Mouse (Mus musculus) forebrain, embryonic 13.5 days (tissue): ENCODE measurements at regions not wholly inside any gene's neighbourhood (a gene's known extent, or its start where the extent isn't known, plus 50 kb on each side); places are given as distances from the start of the nearest gene placed in this dataset.

Experiments used
- ATAC-seq: fragments of 200-750 bp; cut with Nextera tagmentation; 2 replicates; pipeline ENCODE4 v1.8.0; 2017
- H3K27ac ChIP-seq: fragments of 300-500 bp; sonication (generic); 2 replicates; pipeline ENCODE4 v1.5.1; 2015; ENCODE audit warnings: inconsistent platforms, mild to moderate bottlenecking, moderate library complexity
- H3K27me3 ChIP-seq: fragments of 300-500 bp; sonication (generic); 2 replicates; pipeline ENCODE4 v1.6.1; 2015; ENCODE audit warnings: mild to moderate bottlenecking, inconsistent platforms
- H3K36me3 ChIP-seq: fragments of 300-500 bp; sonication (generic); 2 replicates; pipeline ENCODE4 v1.6.1; 2015; ENCODE audit warnings: mild to moderate bottlenecking, inconsistent platforms; ENCODE audit not compliant: poor library complexity, severe bottlenecking
- H3K4me1 ChIP-seq: fragments of 300-500 bp; sonication (generic); 2 replicates; pipeline ENCODE4 v1.6.1; 2015; ENCODE audit warnings: inconsistent platforms
- H3K4me2 ChIP-seq: fragments of 300-500 bp; sonication (generic); 2 replicates; pipeline ENCODE4 v1.6.1; 2015; ENCODE audit warnings: inconsistent platforms, mild to moderate bottlenecking, moderate library complexity
- H3K4me3 ChIP-seq: fragments of 300-500 bp; sonication (generic); 2 replicates; pipeline ENCODE4 v1.5.1; 2015; ENCODE audit warnings: mild to moderate bottlenecking, inconsistent platforms
- H3K9ac ChIP-seq: fragments of 300-500 bp; sonication (generic); 2 replicates; pipeline ENCODE4 v1.6.1; 2015; ENCODE audit warnings: mild to moderate bottlenecking, inconsistent platforms
- H3K9me3 ChIP-seq: fragments of 300-500 bp; sonication (generic); replicated peaks from 2 replicates; pipeline ENCODE4 v1.6.1; 2016; ENCODE audit warnings: inconsistent platforms
- WGBS: fragments of 180-500 bp; shearing (Covaris S2); methylation state at CpG from one replicate; pipeline ENCODE4 v1.1.7; 2015; 5-methylcytosine and 5-hydroxymethylcytosine counted together

DNA sequence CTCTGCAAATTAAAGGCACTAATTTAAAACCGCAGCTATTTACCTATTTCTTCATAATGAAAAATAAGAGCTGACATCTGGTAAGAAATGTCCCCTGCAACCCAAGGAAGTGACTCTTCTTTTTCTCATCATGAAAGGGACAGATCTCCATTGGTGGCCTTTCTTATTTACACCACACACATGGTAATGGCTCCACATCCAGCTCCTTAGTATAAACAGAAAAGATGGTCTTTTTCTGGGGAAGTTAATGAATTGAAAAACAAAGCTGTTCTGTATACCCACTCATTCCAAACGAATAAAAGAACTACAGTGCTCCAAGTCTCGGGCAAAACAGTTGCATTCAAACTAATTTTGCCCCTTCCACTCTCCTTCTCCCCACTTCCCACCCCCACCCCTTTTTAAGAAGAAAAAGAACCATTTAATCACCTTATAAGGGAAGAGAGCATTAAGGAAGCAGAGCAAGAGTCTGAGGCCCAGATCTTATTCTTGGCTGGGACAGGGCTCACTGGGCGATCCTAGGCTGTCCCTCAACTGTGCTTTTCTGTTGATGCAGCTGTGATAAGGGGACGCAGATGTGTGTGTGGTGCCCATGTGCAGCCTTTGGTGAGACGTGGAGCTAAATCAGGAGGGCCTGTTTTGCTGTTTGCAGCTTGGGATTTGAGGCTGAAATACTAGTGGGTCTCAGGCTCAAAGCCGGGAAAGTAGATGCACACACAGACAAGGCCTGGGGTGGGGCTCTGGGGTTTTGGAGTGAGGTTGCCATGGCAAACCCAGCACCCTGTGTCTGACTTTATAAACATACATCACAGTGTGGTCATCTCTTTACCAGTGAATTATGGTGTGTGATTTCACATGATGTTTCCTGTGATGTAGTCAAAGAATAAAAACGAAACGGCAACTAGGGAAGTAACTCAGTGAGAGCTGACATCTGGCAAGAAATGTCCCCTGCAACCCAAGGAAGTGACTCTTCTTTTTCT lies 113.6 kb upstream of the Ercc6l2 start:
- WGBS, result 44% methylated on average over 9 of the region's 9 CpGs
- no peak overlapping the region for H3K27ac ChIP-seq

GRCm38 (mm10) chr13:63708567-63708966 lies 106.5 kb upstream of the Ercc6l2 start:
- Histone ChIP-seq H3K9ac (no peak overlapping the region), H3K27me3 (peaks cover 5% of the 10 kb centered on the region; the same call in 1 of the 2 replicates), H3K27ac (no peak overlapping the region), H3K4me1 (no peaks in the 10 kb centered on the region), H3K9me3 (peaks cover 4% of the 10 kb centered on the region; the same call in 1 of the 2 replicates), H3K4me2 (no peak overlapping the region), H3K36me3 (no peaks in the 10 kb centered on the region), H3K4me3 (no peak overlapping the region)
- 84% methylated on average over 2 of the region's 2 CpGs for WGBS
- no peak for ATAC-seq

More for the DNA sequence above, 113.6 kb upstream of the Ercc6l2 start:
- no peaks in the 10 kb centered on the region for H3K9me3 ChIP-seq
- H3K4me3 ChIP-seq, result no peak overlapping the region
- H3K4me2 ChIP-seq, result no peak overlapping the region
- no peaks in the 10 kb centered on the region for H3K36me3 ChIP-seq
- peaks cover 28% of the 10 kb centered on the region; the same call in 1 of the 2 replicates for H3K27me3 ChIP-seq
- no peak for ATAC-seq
- H3K9ac ChIP-seq, result no peak overlapping the region
- peaks cover 4% of the 10 kb centered on the region; the same call in 1 of the 2 replicates for H3K4me1 ChIP-seq

DNA sequence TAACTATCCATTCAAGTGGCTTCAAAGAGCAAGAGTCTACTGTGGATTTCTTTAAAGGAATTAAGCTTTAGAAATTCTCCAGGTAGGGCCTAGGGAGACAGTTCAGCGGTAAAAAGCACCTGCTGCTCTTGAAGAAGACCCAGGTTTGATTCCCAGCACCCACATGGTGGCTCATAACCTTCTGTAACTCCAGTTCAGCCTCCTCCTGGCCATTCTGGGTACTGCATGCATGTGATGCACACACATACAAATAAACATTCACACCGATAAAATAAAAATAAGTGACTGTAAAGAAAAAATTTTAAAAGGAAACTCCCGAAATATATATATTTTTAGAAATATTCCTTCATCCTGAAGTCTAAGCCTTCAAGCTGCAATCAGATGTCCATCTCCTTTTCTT lies 101.9 kb upstream of the Ercc6l2 start:
- no peak overlapping the region for H3K27ac ChIP-seq
- H3K27me3 ChIP-seq, result 0 out of 2 replicates have a peak, but pooled peaks cover 5% of the 10 kb centered on the region
- no peak overlapping the region for H3K4me3 ChIP-seq
- no peak overlapping the region for H3K4me2 ChIP-seq
- ATAC-seq, result no peak
- H3K4me1 ChIP-seq, result no peaks in the 10 kb centered on the region
- WGBS, result 94% methylated on average over 3 of the region's 3 CpGs
- H3K9ac ChIP-seq, result no peak overlapping the region
- peaks cover 4% of the 10 kb centered on the region; the same call in 1 of the 2 replicates for H3K9me3 ChIP-seq
- no peaks in the 10 kb centered on the region for H3K36me3 ChIP-seq

DNA sequence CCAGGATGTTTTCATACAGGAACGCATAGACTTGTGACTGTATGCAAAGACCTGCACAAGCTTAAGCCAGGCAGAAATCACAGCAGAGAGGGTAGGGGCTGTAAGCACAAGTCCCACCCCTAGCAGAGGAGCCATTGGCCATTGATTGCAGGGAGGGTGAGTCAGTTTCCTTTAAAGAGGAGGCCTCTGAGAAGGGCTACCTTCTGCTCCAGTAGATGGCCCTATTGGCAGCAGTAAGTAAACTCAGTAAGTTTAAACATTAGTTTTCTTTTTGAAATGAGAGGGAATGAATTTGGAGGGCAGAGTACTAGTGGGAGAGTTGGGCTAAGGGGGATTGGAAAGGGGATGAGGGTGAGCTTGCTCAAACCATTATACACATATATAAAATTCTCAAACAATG lies 98.5 kb upstream of the Ercc6l2 start:
- peaks cover 10% of the 10 kb centered on the region for H3K4me1 ChIP-seq
- H3K27ac ChIP-seq, result no peak overlapping the region
- no peak for ATAC-seq
- H3K4me3 ChIP-seq, result no peak overlapping the region
- H3K9me3 ChIP-seq, result peaks cover 4% of the 10 kb centered on the region; the same call in 1 of the 2 replicates
- H3K36me3 ChIP-seq, result no peaks in the 10 kb centered on the region
- H3K4me2 ChIP-seq, result no peak overlapping the region
- no peak overlapping the region for H3K9ac ChIP-seq
- H3K27me3 ChIP-seq, result peaks cover 12% of the 10 kb centered on the region; the same call in 1 of the 2 replicates
- 94% methylated on average over 1 of the region's 1 CpGs for WGBS

GRCm38 (mm10) chr13:63717249-63717648 lies 97.8 kb upstream of the Ercc6l2 start:
- 84% methylated on average over 3 of the region's 3 CpGs for WGBS
- H3K4me3 ChIP-seq, result no peak overlapping the region
- H3K27ac ChIP-seq, result no peak overlapping the region
- ATAC-seq, result no peak
- peaks cover 14% of the 10 kb centered on the region; the same call in 1 of the 2 replicates for H3K27me3 ChIP-seq
- peaks cover 10% of the 10 kb centered on the region for H3K4me1 ChIP-seq
- H3K4me2 ChIP-seq, result no peak overlapping the region
- H3K9me3 ChIP-seq, result peaks cover 4% of the 10 kb centered on the region; the same call in 1 of the 2 replicates
- no peaks in the 10 kb centered on the region for H3K36me3 ChIP-seq
- H3K9ac ChIP-seq, result no peak overlapping the region

GRCm38 (mm10) chr13:63718782-63719181 lies 96.3 kb upstream of the Ercc6l2 start:
- H3K4me2 ChIP-seq, result no peak overlapping the region
- H3K27ac ChIP-seq, result no peak overlapping the region
- H3K27me3 ChIP-seq, result peaks cover 14% of the 10 kb centered on the region; the same call in 1 of the 2 replicates
- 69% methylated on average over 2 of the region's 2 CpGs for WGBS
- peaks cover 10% of the 10 kb centered on the region for H3K4me1 ChIP-seq
- H3K9me3 ChIP-seq, result no peaks in the 10 kb centered on the region
- H3K9ac ChIP-seq, result no peak overlapping the region
- no peak for ATAC-seq
- no peak overlapping the region for H3K4me3 ChIP-seq
- H3K36me3 ChIP-seq, result no peaks in the 10 kb centered on the region

GRCm38 (mm10) chr13:63719351-63720207 lies 95.5 kb upstream of the Ercc6l2 start:
- Histone ChIP-seq H3K27ac (no peak overlapping the region), H3K9ac (no peak overlapping the region), H3K4me3 (no peak overlapping the region), H3K4me1 (peaks cover 14% of the 10 kb centered on the region), H3K36me3 (no peaks in the 10 kb centered on the region), H3K9me3 (no peaks in the 10 kb centered on the region; the same call in 1 of the 2 replicates), H3K4me2 (no peak overlapping the region), H3K27me3 (peaks cover 14% of the 10 kb centered on the region; the same call in 1 of the 2 replicates)
- ATAC-seq, result peak; percentile 27; the same call in 1 of the 2 replicates
- 34% methylated on average over 8 of the region's 8 CpGs for WGBS

GRCm38 (mm10) chr13:63720610-63721009 lies 94.4 kb upstream of the Ercc6l2 start:
- Histone ChIP-seq H3K9me3 (no peaks in the 10 kb centered on the region; the same call in 1 of the 2 replicates), H3K9ac (no peak overlapping the region), H3K4me3 (no peak overlapping the region), H3K27me3 (peaks cover 14% of the 10 kb centered on the region; the same call in 1 of the 2 replicates), H3K4me1 (peaks cover 14% of the 10 kb centered on the region), H3K36me3 (no peaks in the 10 kb centered on the region), H3K27ac (no peak overlapping the region), H3K4me2 (no peak overlapping the region)
- no peak for ATAC-seq
- WGBS, result 68% methylated on average over 3 of the region's 3 CpGs

DNA sequence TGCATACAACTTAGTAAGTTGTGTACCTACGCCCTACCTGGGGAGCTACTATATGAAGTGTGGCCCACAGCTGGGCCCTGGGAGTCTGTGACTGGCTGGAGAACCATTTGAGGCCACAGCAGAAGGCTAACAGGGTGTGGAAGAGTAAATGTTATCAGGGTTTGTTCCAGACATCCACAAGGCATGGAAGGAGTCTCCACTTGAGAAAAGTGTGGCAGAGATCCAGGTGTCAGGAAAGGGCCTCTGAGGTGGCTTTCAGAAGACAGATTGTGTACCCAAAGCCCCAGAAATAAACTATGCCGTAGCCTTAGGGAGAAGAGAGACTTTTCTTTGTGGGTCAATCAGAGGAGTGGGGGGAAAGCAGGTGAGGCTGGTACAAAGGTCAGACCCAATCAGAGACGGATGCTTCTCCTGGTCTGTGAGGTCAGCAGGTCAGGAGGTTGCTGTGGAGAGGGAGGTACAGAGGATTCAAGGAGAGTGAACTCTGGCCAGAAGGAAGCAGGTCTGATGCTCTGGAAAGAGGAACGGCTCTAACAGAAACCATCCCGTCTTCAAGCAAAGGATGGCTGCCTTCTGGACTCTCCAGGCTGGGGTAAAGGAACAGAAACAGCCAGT lies 93.9 kb upstream of the Ercc6l2 start:
- no peak overlapping the region for H3K4me2 ChIP-seq
- H3K9ac ChIP-seq, result no peak overlapping the region
- ATAC-seq, result no peak
- WGBS, result 89% methylated on average over 5 of the region's 5 CpGs
- no peak overlapping the region for H3K4me3 ChIP-seq
- no peaks in the 10 kb centered on the region for H3K36me3 ChIP-seq
- peaks cover 14% of the 10 kb centered on the region for H3K4me1 ChIP-seq
- no peaks in the 10 kb centered on the region; the same call in 1 of the 2 replicates for H3K9me3 ChIP-seq
- H3K27ac ChIP-seq, result no peak overlapping the region
- H3K27me3 ChIP-seq, result peaks cover 13% of the 10 kb centered on the region; the same call in 1 of the 2 replicates

DNA sequence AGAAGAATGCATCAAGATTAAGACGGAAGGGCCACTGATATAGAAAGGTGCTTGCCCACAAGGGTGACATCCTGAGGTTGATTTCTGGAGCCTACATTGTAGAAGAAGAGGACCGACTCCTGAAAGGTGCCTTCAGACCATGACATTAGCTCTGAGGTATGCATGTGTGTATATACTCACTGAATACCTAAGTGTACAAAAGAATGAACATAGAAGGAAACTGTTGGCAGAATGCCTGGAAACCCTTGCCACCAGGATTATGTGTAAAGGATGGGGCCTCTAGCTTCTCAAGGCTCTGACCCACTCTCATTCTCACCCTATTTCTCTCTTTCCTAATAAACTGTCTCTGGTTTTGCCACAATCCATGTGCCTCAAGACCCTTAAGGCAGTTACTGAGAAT lies 90.7 kb upstream of the Ercc6l2 start:
- Histone ChIP-seq H3K36me3 (no peaks in the 10 kb centered on the region), H3K27ac (no peak overlapping the region), H3K4me1 (peaks cover 11% of the 10 kb centered on the region), H3K9me3 (no peaks in the 10 kb centered on the region; the same call in 1 of the 2 replicates), H3K4me3 (no peak overlapping the region), H3K9ac (no peak overlapping the region), H3K27me3 (peaks cover 9% of the 10 kb centered on the region; the same call in 1 of the 2 replicates), H3K4me2 (no peak overlapping the region)
- 63% methylated on average over 2 of the region's 2 CpGs for WGBS
- ATAC-seq, result no peak

GRCm38 (mm10) chr13:63724843-63725582 lies 90.0 kb upstream of the Ercc6l2 start:
- Histone ChIP-seq H3K27ac (no peak overlapping the region), H3K9ac (no peak overlapping the region), H3K4me1 (0 out of 2 replicates have a peak, but pooled peaks cover 4% of the 10 kb centered on the region), H3K36me3 (no peaks in the 10 kb centered on the region), H3K27me3 (peaks cover 9% of the 10 kb centered on the region; the same call in 1 of the 2 replicates), H3K4me3 (no peak overlapping the region), H3K9me3 (no peaks in the 10 kb centered on the region; the same call in 1 of the 2 replicates), H3K4me2 (no peak overlapping the region)
- no peak for ATAC-seq
- WGBS, result 80% methylated on average over 2 of the region's 2 CpGs
